Mouse (Mus musculus) cerebral cortex, adult 2 months (tissue): Measurements from ENCODE around the gene Spred2.

Source experiments
- WGBS: fragments of 180-500 bp; shearing (Covaris S2); methylation state at CpG from one replicate; pipeline ENCODE4 v1.1.7; 2018; 5-methylcytosine and 5-hydroxymethylcytosine counted together

The Spred2 gene

DNA sequence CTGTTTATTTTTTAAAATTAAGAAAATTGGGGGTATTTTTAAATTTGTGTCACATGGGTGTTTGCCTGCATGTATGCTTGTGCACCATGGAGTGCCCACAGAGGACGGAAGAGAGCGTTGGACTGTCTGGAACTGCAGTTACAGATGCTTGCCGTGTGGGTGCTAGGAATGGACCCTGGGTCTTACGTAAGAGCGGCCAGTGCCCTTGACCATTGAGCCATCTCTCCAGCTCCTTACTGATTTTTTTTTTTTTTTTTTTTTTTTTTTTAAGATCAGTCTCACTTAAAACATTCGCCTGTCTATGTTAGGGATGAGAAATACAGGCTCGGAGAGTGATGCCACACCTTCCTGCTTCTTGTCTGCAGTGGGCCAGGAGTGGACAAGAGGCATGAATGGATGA, 29.7 kb downstream of the Spred2 start:
- WGBS = 97% methylated on average over 7 of the region's 7 CpGs

DNA sequence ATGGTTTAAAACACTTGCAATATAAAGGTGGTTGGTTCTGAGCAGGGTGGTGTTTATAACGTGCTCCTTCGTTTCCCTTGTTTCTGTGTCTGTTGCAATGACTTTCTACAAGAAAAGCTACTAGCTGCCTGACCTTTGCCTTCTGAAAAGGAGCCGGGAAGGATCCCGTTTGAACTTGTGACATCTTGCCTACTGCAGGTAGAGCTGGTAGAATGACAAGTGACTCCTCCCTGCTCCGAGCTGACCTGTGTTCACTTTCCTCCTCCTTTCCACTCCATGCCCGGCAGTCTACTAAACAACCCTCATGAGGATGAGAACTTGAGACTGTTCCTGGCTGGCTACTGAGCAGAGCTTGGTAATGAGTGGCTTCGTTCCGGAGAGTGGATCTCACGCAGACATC, 30.9 kb downstream of the Spred2 start:
- 63% methylated on average over 9 of the region's 9 CpGs for WGBS

DNA sequence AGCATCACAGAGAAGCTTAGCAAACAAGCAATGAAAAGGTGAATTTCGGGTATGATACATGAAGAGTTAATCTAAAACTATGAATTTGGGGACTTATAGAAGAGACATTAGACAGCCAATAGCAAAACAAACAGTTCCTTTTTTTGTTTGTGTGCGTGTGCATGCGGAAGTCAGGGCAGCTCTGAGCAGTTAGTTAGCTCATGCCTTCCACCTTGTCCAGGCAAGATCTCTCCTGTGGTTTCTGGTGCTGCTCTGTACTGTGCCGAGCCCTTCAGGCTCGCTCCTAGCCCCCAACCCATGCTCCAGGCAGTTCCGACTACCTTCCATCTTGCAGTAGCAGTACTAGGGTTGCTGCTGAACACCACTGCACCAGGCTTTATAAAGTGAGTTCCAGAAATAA, 31.5 kb downstream of the Spred2 start:
- 84% methylated on average over 6 of the region's 6 CpGs for WGBS

DNA sequence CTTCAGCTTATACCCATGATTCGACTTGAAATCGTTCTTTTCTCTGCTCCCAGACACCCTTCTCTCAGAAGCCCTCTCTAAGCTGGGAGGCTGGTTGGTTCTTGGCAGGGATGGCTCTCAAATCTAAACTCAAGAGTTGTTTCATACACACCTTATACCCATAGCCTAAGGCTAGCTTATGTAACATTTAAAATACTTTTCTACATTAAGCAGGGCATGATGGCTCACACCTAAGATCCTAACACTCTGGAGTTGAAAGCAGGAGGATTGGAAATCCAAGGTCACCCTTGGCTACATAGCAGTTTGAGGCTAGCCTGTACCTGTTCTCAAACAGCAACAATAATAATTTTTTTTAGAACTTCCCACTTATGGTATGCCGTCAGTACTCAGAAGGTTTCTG, 34.8 kb downstream of the Spred2 start:
- 46% methylated on average over 3 of the region's 3 CpGs for WGBS

DNA sequence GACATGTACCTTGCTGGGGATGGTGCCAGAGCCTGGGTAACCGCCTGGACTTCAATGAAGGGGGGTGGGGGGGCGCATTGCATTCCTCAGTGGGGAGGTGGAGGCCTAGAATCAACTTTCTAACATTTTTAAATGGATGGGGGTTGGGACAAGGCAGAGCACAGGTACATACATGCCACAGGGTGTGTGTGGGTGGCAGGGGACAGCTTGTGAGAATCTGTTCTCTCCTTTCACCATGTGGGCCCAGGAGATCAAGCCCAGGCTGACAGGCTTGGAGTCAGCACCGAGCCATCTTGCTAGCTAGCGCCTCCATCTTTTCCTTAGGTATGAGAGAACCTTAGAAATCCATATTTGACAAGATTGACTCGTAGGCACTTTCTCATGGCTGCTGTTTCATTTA, 35.7 kb downstream of the Spred2 start:
- 76% methylated on average over 5 of the region's 5 CpGs for WGBS

DNA sequence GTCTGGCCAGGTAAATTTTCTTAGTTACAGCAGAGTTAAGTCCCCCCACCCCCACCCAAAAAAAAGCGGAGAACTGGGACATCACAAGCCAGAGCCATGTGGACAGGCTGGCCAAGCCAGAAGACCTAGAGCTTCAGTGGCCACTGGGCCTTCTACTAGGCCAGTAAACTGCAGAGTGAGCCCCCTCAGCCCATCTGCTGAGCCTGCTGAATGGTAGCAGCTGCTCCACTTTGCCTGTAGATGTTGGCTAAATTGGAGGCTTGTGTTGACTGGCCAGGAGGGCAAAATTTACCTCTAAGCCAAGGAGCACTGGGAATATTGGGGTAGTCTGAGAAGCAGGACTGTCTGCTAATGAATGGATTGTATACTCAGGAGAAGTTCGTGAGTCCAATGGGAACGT, 36.4 kb downstream of the Spred2 start:
- WGBS = 64% methylated on average over 3 of the region's 3 CpGs

DNA sequence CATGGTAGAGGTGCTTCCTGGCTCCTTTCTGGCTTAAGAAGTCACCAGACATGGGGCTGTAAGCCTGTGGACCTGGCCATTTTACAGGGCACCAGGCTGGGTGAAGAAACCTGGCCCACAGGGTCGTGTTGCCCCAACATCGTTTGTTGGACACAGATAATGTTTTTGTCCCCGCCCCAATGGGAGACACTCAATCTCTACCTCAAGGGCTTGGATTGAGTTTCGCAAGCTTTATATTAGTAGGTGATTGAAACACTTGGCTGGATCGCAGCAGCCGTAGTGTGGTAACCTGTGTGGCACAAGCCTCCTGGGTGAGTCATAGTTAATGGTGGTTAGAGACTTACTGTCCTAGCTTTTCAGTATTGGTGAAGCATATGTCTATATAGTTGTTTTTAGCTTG, 36.9 kb downstream of the Spred2 start:
- 88% methylated on average over 6 of the region's 6 CpGs for WGBS

DNA sequence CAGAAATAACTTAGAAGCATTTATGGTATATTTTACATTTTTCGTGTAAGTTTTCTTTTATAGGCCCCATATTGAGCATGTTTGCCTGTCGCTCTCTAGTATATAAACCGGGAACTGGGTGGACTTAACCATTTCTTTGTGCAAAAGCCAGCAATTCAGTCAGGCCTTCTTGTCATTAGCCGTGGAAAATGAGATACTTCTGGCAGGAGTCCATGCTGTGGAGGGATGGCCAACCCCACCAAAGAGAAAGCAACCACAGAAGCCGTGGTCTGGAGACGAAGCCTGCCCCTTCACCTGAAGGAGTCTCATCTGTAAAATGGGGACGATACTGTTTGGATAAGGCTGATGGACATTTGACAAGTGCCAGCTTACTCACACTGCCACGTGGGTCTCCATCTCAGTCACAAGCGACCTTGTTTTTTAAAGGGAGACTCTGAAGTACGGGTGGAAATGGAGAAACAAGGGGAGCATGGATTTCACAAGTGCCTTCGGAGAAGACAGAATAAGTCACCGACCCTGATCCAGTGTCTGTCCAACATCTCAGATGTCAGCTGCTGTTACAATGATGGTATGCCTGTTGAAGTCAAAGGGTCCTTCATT, 37.7 kb downstream of the Spred2 start:
- WGBS = 58% methylated on average over 12 of the region's 12 CpGs

DNA sequence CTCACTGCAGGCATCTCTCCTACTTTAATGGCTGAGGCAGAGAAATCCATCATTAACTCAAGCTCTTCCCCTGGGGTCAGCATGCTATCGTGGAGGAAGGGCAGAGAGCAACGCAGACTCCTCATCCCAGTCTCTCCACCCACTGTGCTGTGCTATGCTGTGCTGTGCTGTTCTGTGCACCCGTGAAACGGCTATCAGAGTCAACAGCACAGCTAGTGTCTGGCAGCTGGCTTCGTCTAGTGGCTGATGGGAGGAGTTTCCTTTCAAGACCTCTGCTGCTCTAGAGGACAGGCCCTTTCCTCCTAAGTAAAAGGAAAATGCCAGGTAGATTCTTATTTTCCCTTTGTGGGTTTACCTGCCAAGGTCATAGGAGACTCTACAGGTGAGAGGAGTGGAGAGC, 38.6 kb downstream of the Spred2 start:
- 19% methylated on average over 5 of the region's 5 CpGs for WGBS

DNA sequence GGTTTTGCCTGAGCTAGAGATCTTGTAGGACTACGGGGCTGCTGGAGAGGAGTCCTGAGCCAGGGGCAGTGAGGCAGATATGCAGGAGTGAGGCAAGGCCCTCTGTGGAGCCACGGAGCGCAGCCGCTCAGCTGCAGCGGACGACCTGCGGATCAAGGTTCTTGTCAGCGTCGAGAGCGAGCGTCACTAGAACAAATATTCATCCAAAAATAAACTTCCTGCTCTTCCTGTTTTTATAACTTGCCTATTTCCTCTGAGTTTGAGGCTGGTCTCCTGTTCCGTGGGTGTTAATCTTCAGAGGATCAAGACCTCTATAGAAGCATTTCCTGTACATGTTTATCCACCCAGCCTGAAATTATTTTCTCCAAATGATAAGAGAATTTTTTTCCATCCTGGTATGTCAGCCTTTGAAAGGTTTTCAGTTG, 39.6 kb downstream of the Spred2 start:
- 46% methylated on average over 12 of the region's 12 CpGs for WGBS

DNA sequence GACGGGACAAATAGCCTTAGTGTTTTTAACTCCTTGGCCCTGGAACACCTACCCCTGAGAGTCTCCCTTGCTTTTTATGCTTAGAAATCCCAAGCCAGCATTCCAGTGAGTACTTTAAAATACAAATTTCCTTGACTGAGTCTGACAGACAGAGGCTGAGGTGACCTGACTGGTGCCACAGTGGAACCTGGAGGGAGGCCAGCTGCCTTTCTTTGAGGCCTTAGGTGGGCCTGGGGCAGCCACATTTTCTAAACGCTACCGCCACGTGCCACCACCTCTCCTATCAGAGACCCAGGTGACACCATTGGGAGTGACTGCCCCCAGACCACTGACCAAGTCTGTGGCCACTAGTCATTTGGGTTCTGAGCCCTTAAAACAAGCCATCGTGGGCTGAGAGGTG, 40.2 kb downstream of the Spred2 start:
- 70% methylated on average over 5 of the region's 5 CpGs for WGBS

DNA sequence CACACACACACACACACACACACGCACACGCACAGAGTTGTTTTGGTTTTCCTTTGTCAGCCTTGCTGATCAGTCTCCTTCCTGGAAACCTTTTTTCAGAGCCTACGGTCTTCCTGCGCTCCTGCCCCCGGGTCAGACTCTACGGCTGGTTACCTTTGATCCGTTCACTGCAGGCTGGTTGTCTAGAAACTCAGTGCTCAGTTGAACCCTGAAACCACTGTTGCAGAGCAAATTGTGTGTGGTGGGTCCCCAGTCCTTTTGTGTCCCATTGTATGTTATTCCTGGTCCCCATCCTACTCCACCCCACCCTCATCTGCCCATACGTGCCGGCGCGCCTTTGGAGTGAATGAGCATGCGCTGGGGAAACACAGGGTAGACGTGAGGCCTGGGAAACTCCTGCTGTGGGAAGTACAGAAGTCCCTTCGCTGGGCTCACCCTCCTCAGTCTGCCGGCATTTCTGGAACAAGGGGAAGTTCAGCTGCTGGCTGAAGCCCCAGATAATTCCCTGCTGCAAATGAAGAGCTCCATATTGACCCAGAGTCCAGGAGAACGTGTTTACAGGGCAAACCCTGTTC, 40.9 kb downstream of the Spred2 start:
- 50% methylated on average over 16 of the region's 16 CpGs for WGBS

DNA sequence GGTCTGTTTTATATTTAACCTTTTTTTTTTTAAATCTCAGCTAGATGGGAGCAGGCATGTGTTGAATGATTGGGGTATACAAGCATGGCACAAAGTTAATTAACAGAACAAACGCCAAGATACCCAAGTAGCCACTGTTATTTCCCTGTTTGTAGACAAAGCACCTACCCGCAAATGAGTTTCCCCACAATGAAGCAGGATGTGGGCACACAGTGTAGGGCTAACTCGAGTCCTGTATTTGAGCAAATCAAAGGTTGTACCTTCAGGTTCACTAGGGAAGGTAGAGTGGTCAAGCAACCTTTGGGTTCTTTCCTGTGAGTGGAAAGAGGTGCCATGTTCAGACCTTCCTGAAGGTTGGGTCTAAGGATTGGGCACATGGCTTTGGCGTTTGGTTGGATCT, 41.5 kb downstream of the Spred2 start:
- 67% methylated on average over 4 of the region's 4 CpGs for WGBS

DNA sequence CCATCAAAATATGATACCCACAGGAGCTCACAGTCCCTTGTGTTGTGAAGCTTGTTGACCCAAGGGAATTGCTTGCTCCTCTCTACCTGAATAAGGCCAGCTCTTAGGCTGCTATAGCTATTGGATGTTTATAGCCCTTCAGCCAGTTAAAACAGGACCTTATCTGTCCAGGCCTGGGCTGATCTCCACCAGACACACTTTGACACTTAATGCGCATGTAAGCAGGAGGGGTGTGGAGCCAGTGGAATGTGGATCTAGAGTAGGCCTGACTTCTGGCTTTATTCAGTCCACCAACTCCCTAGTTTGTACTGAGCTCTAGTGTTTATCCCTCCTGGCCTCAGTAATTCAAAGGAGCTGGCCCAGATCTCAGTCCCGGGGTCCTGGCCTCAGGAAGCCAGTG, 42.1 kb downstream of the Spred2 start:
- WGBS = 83% methylated on average over 2 of the region's 2 CpGs

DNA sequence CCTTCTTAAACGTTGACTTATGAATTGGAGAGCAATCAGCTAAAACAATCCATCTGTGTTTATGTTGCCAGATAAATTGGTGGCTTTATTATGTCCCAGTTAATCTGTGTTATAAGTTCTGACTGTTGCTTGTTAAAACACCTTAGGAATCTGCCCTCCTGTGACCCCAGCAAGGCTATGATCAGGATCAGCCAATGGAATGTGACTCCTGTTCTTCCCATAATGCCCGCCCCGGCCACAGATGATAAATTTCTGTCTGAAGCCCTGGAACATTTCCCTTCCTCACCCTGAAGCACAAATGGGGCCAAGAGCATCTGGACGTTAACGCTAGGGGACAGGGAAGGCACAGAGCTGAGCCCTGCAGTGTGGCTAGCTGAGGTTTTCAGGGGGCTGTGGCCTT, 45.4 kb downstream of the Spred2 start:
- 63% methylated on average over 5 of the region's 5 CpGs for WGBS

DNA sequence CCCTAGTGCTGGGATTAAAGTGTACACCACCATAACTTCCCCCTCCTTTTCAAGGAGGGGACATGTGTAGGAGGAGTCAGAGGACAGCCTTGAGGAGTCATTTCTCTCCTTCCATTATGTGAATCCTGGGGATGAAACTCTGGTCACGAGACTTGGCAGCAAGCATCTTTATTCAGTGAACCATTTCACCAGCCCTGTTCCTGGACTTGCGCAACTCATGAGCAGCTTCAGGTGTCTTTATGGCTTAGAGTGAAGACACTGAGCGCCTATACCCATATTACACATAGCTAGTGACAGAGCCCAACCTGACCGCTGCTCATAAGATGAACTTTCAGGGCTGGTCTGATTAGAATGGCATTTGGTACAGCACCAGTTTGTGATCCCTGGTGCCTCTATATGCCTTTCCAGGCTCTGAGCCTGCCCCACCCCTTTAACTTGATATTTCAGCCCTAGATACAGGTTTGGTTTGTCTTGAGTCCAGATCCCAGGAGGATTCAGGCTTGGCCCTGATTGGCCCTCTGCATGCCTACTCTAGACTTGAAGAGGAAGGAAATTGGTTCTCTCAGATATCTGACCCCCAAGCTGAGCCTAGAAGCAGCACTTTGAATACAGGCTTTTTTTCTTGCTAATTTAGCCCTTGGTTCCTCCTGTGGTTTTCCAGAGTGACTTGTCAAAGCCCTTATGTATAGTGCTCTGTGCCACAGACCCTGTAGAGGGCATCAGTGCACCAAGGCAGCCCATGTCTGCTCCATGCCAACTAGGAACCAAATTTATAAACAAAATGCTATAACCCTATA, 48.0 kb downstream of the Spred2 start:
- WGBS = 91% methylated on average over 4 of the region's 4 CpGs

DNA sequence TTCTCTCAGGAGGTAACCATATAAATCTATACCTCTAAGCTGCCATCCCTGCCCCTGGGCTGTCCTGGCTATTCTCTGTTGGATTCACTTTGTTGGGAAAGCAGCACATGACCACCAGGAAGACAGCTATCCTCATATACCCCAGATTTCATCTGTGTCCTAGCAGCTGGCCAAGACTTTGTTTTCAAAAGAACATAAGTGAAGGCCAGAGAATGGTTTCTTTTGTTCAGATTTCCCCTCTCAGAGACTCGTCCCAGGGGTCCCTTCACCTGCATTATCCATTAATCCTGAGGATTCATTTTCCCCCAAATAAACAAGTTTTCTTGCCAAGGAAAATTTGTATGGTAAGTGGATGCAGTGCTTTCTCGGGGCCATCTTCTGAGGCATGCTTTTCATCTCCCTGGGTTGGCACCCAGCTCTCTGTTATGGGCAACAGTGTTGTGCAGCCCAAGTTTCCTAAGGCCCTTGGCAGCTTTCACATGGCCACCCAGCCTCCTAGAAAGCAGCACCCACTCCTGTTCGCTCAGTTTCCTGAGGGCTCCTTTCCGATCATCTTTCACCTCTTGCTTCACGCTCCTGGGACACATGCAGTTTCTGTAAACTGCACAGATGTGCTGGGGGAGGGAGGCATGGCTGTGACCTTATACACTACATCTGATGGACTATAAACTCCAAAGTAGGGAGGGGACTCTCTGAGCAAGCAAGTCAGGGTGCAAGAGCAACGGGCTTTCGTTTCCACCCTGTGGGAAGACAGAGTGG, 49.0 kb downstream of the Spred2 start:
- 46% methylated on average over 7 of the region's 7 CpGs for WGBS

DNA sequence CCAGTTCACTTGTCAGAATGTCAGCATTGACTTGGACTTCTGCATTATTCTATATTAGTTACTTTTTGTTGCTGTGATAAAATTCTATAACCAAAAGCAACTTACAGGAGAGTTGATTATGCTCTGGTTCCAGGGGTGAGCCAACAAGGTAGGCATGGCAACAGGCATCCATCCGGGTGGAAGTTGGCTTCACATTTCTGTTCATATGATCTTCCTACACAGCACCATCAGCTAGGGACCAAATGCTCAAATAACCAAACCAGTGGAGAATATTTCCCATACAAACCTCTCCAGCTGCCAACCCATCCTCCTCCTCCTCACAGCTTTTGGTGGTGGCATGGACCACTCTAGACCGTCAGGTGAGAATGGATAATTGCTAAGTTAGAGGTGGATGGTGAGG, 51.9 kb downstream of the Spred2 start:
- 69% methylated on average over 2 of the region's 2 CpGs for WGBS

DNA sequence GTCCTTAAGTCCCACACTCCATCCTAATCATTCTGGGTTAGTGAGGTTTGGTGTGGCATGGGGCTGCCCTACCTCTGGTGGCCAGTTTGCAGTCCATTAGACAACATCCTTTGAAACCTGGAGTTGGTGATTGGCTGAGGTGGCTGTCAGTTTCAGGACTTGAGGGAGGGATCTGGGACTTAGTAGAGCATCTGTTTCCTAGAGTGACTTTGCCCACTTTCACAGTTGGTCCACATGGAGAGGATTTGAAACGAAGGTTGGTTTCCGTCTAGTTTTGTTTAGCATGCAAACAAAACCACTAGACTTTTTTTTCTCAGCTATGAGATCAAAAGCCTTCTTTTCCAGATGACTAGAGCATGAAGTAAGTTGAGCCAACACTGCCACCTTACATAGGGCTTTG, 53.5 kb downstream of the Spred2 start:
- WGBS = 35% methylated on average over 2 of the region's 2 CpGs

DNA sequence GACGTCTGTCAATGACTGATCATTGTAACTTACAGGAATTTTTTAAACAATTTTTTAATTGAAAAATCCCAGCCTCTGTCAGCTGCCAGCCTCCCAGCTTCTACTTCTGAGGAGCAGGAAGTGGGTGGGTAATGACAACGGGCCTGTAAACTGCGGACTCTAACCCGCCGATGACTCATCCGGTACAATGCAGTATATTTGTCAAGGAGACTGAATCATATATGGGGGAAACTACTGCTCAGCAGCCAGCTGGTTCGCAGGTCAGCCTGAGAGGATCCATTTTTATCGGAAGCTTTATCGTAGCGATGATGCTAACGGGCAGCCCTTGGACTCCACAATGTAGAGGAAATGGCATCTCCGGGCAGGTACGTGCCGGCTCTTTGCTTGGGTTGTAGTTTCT, 55.2 kb downstream of the Spred2 start:
- WGBS = 29% methylated on average over 14 of the region's 14 CpGs

DNA sequence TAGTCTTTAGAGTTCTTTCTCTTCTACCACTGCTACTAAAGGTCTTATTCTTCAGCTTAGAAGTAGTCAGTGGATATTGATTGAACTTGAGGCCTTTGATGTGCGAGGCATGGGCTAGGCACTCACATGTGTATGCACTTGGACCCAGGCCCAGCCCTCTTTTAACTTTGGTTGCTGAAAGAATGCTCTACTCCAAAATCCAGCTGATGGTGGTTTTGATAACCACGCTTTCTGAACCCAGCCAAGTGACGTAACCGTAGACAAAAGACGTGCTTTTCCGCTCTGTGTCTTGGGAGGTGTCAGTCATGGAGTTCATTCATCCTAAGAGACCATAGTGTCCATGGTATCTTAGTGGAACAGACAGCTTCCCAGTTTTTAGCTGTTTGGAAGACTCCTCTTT, 57.9 kb downstream of the Spred2 start:
- WGBS = 42% methylated on average over 6 of the region's 6 CpGs

DNA sequence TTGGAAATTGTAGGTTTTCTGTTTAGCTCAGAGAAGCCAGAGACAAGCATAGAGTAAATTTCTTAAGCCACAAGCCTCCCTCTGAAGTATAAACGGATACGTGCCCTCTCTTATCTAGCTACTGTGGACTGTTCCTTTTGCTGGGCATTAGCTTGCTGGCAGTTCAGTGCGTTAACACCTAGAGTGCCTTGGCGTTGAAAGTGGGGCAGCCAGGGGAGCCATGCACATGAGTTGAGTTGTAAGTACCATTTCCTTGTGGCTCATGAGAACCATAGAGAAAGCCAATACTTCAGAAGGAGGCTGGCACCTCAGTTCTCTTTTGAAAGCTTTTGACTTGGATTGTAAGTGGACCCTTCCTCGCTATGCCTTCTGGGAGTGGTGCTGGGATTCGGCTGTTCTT, 58.6 kb downstream of the Spred2 start:
- WGBS = 53% methylated on average over 6 of the region's 6 CpGs

DNA sequence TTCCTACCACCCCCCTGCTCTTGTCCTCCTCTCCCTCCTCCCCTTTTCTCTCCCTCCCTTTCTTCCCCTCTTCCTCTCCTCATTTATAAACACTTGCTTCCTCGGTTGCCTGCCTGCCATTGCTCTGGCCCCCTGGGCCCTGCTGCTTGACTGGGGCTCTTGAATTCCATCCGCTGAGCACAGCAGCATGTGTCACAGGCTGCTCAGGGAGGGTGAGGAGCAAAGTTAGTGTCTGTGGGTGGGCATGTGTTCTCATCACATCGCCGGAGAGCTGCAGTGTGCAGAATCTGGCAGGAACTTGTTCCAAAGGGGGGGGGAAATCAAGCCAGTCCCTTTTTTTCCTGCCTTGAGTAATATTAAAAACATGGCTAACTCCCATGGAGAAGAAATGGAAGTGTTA, 59.1 kb downstream of the Spred2 start:
- 20% methylated on average over 4 of the region's 4 CpGs for WGBS
